Mouse (Mus musculus) spleen, postnatal 4 days (tissue): ENCODE data around the gene Tubb2b.

ENCODE experiments used
- DNase-seq, 2 experiments: peaks; one replicate each; pipeline ENCODE4 v3.0.0; 2022; ENCODE audit warnings: low spot score in 2 of 2

Tubb2b gene

GRCm38 (mm10) chr13:34136605-34137004 is 6.3 kb upstream of the Tubb2b start:
- no peak for DNase-seq

DNA sequence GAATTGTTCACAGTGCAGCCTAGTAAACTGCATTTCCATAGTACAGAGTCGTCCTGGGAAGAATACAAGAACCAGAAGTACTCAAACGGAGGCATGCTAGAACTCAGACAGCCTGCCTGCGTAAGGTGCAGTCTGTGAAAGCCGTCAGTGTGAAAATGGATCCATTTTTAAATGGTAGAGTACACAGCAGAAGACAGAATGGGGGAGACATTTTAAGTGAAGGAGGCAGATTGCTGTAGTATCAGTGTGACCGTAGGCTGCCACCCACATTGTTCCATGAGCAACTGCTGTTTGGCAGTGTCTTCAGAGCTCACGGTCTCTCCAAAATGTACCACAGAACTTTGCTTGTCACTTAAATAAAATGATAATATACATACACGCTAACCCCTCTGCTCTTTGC is 4.0 kb upstream of the Tubb2b start:
- DNase-seq, result no peak

DNA sequence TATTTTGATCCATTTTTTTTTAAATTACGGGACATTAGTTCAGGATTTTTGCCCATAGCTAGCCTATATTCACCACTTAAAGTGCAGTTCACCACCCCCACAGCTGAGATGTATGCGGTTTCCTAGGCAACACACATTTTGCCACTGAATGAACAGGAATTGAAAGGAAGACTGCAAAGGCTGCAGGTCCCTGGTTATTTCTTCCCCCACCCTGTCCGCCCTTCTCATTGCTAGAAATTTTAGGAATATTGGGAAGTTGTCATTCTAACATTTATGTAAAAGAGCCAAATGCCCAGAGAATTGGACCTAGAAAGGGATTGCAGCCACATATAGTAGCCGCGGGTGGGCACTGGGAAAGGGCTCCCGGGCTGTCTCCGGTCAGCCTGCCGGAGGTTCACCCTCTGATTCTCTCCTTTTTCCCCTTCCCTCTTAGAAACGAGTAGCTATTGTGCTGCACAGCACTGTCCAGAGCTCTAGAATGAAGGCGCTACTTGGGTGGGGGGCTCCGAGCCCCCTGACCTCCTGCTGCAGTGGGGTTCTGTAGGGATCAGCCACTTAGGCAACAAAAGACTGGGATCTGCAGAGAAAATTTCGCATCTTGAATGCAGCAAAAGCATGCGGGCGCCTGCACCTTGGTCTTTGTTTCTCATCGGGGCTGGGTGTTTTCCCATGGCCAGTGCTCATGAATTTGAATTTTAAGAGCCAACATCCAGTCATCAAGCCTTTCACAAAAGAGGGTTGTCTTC is 3.2 kb upstream of the Tubb2b start:
- no peak for DNase-seq

GRCm38 (mm10) chr13:34132875-34133274 is 2.6 kb upstream of the Tubb2b start:
- DNase-seq, result no peak

DNA sequence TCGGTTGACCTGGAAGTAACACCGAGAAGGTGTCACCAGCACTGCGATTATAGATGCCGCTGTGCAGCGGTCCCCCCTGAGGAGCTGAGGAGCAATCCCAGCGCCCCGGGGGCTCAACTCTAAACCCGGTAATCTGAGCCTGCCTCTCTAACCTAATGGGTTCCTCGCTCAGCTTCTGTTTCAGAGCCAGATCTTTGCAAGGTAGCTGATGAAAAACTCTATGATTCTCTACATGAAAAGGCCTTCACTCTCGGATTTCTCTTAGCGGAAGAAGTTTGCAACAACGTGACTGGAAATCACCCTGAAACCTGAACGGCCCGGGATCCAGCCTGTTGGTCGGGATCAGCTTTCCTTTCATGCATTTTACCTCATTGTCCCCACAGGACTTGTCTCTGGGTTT is 2.0 kb upstream of the Tubb2b start:
- no peak for DNase-seq

DNA sequence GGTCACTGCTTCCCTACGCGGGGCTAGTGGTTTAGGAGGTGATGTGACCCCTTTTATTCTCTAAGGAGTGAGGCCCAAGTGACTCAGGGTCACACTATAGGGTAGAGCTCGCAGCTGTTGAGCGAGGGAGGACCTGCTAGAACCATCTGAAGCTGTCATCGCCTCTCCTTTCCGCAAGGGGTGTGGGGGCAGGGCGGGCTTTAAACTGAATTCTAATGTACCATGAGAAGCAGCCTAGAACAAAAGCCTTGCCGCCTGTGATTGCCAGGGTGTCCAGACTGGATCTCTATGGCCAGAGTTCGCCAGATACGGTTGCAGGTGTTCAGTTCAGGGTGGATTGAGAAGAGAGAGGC is 1.4 kb upstream of the Tubb2b start:
- peak; percentile 36 to 76 for DNase-seq

- no peak for DNase-seq
These were observed 893 bp upstream of the Tubb2b start for GRCm38 (mm10) chr13:34131011-34131707.

DNA sequence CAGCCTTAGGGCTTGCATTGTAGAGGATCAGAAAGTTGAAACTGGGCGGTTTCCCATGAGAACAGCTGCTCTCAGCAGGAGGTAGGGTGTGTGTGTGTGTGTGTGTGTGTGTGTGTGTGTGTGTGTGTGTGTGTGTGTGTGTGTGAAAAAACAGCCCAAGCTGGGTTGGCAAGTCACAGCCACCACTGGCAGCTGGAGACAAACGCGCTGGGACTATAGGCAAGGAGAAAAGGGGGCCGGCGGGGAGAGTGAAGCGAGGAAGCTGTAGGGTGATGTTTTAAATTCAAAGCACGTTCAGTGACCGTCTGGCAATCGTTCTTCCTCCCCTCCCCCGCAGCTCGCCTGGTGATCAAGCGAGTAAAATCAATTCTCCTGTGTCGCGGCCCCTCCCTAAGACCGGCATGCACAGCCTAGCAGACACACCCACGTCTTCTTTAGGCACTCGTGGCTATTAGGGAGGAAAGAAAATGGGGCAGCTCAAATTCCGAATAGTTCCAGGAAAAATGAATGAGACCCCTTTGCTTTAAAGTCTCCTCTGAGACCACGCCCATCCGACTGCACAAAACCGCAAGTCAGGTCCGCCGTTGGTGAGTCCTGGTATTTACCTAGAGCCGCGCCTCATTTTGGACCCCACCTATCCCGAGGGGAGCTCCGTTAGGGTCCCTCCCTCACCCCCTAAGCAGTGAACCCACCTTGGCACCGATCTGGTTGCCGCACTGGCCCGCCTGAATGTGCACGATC is 611 bp downstream of the Tubb2b start:
- peak in 1 of 2 experiments; percentile 26 for DNase-seq

DNA sequence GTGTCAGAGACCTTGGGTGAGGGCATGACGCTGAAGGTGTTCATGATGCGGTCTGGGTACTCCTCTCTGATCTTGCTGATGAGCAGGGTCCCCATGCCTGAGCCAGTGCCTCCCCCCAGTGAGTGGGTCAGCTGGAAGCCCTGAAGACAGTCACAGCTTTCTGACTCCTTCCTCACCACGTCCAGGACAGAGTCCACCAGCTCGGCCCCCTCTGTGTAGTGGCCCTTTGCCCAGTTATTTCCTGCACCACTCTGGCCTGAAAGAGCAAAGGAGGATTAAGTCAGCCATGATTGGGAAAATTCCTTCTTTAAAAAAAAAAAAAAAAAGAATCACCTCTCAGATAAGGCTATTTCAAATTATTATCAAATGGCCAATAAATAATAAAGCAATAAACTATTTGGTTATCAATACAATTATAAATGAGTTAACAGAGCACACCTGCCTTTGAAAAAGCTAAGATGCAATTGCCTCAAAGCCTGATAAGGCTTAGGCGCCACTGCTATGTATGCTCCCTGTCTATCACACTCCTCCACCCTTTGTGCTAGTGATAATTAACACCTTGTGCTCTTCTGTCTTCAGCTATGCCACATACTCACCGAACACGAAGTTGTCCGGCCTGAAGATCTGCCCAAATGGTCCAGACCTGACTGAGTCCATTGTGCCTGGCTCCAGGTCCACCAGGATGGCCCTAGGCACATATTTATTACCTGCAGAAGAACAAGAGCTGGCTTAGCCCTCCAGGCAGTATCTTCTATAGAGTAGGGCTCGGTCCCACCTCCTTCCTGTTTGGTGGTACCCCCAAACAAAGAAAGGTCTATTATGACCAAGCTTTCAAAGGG is 1.8 kb downstream of the Tubb2b start:
- DNase-seq, result no peak

DNA sequence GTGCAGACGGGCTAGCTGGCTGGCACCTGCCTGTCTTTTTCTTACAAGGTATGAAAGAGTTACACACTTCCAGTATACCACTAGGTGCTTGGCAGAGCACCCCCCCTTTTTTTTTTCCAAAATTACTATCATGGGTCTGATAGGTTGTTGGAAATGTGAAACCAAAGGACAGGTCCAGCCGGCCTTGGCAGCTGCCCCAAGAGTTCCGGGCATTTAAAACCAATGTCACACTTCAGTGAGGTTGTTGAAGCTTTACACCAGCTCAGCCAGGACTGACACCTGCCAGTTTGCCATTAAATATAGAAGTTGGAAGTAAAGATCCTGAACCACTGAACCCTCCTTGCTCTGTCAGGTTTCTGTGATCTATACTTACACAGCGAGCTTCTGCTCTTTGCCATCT is 4.6 kb downstream of the Tubb2b start:
- DNase-seq, result no peak

DNA sequence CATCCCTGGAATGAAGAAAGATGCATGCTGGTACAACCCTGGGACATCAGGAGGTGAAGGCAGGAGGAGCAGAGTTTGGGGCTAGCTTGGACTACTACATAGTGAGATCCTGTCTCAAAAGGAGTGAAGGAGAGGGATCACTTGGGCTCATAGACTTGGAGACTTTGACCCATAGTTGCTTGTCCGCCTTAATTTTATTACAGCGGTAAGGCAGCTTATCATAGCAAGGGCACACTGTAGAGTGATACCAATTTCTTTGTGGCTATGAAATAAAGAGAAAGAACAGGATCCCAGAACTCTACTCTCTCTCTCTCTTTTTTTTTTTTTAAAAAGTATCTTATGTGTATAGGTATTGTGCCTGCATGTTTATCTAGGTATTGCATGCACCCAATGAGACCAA is 9.7 kb downstream of the Tubb2b start:
- DNase-seq, result no peak

GRCm38 (mm10) chr13:34119406-34119805 is 10.9 kb downstream of the Tubb2b start:
- DNase-seq, result no peak

DNA sequence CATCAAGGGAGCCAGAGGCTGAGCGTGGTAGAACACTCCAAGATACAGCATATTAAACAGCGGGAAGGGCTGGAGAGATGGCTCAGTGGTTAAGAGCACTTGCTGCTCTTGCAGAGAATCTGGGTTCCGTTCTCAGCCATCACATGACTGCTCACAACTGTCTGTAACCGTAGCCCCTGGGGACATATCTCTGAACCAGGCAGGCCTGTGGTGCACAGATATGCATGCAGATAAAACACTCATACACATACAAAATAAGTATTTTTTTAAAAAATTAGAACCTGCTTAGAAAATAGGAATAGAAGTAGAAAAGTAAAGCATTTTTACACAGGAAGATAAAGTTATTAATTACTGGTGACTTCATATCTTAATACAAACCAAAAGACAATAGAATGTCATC is 11.4 kb downstream of the Tubb2b start:
- DNase-seq, result peak in 1 of 2 experiments; percentile 27

DNA sequence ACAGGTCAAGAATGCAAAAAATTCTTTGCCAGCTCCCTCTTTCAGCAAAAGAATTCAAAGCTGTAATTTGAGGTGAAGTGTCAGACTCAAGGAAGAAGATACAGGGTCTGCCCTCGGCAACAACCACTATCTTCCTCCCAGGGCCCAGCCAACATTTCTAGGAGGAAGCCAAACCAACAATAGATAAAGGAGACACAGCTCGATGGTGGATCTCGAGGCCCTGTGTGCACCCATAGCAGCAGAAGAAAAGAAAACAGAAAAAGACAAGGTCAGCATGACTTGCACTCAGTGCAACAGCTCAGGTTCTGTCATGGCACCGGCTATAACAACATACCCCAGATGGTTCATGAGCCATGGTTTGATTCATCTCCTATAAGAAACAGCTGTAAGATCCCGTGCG is 13.8 kb downstream of the Tubb2b start:
- DNase-seq, result no peak

- no peak for DNase-seq
These were observed 15.6 kb downstream of the Tubb2b start for GRCm38 (mm10) chr13:34114654-34115053.

DNA sequence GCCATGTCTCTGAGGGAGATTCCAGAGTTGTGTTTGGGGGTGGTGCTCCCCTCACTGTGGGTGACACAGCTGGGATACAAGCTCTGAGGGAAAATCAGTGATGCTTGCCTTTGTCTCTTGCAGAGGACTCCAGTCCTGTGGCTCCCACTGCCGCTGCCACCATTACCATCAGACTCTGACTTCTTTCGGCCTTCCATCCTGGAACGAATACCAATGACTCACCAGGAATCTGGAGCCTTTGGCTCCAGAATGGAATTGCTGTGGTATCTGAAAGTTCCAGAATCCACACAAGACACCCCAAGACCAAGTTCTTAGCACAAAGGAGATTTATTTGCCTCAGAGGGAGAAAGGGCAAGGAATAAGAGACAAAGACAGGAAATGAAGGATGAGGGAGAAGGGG is 17.2 kb downstream of the Tubb2b start:
- DNase-seq, result no peak

- no peak for DNase-seq
These were observed 17.7 kb downstream of the Tubb2b start for GRCm38 (mm10) chr13:34112369-34113081.

DNA sequence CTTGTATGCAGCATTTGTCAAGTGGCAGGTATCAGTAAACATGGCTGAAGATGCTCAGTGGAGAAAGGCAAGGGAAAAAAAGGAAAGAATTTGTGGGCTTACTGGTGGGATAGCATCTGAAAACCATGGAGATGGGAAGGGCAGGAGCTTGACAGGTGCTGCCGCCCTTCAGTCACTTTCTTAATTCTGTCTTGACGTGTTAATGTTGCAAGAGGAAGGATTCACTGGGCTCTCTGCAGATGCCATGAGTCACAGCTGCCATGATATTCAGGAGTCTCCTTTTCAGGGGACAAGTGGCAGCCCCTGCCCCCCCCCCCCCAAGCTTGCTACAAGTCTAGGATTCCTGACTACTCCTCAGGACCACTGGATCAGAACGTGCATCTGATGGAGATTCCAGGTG is 18.4 kb downstream of the Tubb2b start:
- no peak for DNase-seq

DNA sequence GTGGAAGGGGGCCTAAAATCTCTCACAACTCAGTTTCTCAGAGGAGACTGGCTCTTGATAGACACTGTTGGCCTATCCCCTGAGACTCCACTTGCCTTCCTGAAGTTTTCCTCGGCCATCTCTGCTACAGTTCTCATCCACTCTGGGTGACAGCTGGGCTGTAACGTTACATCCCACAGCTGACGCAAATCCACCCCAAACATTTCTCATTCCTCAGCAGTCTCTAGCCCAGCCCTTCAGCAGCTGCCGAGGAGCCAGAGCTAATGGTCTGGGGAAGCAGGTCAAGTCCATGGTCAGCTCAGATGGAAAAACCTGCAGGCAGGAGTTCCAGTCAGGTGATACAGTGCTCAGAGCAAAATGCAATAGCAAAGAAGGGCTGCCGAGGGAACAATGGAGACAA is 19.2 kb downstream of the Tubb2b start:
- no peak for DNase-seq

DNA sequence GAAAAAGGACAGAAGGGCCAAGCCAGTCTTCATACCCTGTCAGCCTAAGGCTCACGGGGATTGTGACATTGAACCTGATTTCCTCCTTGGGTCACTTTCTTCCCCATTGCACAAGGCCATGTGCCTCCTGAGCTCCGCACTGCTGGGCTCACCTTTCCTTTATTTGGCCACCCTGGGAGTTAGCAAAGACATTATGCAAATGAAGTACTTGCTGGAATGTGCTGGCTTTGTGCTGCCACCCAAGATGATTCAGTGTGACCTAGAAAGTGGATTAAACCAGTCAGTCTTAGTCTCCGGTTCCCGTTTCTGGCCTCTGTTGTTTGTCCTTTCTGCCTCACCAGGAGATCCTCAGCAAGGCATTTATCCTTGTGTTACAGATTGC is 20.6 kb downstream of the Tubb2b start:
- DNase-seq, result no peak

DNA sequence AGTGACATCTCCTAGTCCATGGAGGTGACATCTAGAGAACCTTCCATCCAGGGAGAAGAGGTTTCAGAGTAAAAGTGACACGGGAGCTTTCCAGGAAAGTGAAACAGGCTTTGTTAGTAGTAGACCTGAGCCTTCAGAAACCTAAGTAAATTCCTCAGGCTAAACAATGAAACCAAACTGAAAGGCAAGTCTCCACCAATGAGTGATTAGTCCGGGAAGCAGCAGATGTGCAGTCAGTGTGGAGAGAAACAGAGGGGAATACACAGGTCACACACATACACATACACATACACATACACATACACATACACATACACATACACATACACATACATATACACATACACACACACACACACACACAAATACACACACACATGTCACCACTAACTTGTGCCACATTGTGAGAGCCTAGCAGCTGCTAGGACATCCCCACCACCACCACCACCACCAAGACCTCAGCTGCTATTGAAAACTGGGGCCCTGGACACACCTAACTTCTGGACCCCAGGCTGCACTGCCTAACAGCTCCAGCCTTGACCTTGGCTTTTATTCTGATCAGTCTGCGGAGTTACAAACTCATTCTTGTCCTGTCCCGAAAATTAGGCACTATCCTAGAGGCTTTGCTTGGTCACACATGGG is 21.1 kb downstream of the Tubb2b start:
- DNase-seq, result no peak
